Mouse (Mus musculus) MEL (cell line): Measurements from ENCODE around the gene Pbx3.

Experiments used
- CTCF ChIP-seq, 3 experiments: IDR thresholded peaks in 2 of 3; conservative IDR thresholded peaks in 1 of 3; 2 replicates each; pipeline ENCODE4 v1.5.1; 2011 to 2012; ENCODE audit warnings: low read length in 3 of 3, low read depth in 2 of 3, mild to moderate bottlenecking in 2 of 3, improper control_type of control experiment in 1 of 3, inconsistent platforms in 1 of 3, mixed read lengths in 1 of 3, moderate library complexity in 1 of 3; ENCODE audit not compliant: control insufficient read depth in 1 of 3, insufficient read depth in 1 of 3, poor library complexity in 1 of 3, severe bottlenecking in 1 of 3
- EP300 ChIP-seq, 2 experiments: IDR thresholded peaks; 2 replicates each; pipeline ENCODE4 v1.6.1; 2011; ENCODE audit warnings: improper control_type of control experiment in 2 of 2, low read length in 2 of 2, low read depth in 1 of 2, mild to moderate bottlenecking in 1 of 2
- HCFC1 ChIP-seq: IDR thresholded peaks from 2 replicates; pipeline ENCODE4 v1.6.1; 2012; ENCODE audit warnings: low read depth, mild to moderate bottlenecking, inconsistent platforms, low read length, improper control_type of control experiment, moderate library complexity
- POLR2AphosphoS2 ChIP-seq: IDR thresholded peaks from 2 replicates; pipeline ENCODE4 v1.6.1; 2011; ENCODE audit warnings: low read length, improper control_type of control experiment
- RAD21 ChIP-seq: IDR thresholded peaks from 2 replicates; pipeline ENCODE4 v1.6.1; 2011; ENCODE audit warnings: mild to moderate bottlenecking, low read depth, low read length, improper control_type of control experiment
- TAL1 ChIP-seq: IDR thresholded peaks from 2 replicates; pipeline ENCODE4 v1.6.1; 2012; ENCODE audit warnings: mild to moderate bottlenecking, inconsistent platforms, low read length, moderate library complexity, mixed read lengths
- TCF12 ChIP-seq: IDR thresholded peaks from 2 replicates; pipeline ENCODE4 v1.6.1; 2014; ENCODE audit warnings: low read depth, mild to moderate bottlenecking, inconsistent platforms, low read length, improper control_type of control experiment, moderate library complexity

- no peak for TF ChIP-seq CTCF (IDR thresholded peaks at IDR 0.05 in 2 of 3, conservative IDR thresholded peaks at IDR 0.05 in 1 of 3; ENCODE audit: control insufficient read depth in 1 of 3, insufficient read depth in 1 of 3, low read depth in 2 of 3, low read length in 3 of 3, poor library complexity in 1 of 3, severe bottlenecking in 1 of 3)
- no peak for TF ChIP-seq RAD21
- TF ChIP-seq TAL1: no peak
- no peak for TF ChIP-seq POLR2AphosphoS2
- no peak for TF ChIP-seq EP300 (IDR thresholded peaks at IDR 0.05; ENCODE audit: low read depth in 1 of 2, low read length in 2 of 2)
- TF ChIP-seq HCFC1: no peak
- no peak for TF ChIP-seq TCF12
Measured at GRCm38 (mm10) chr2:34147476-34147875, 225.5 kb downstream of the Pbx3 start.
